23 mouse cellular contexts compared by ENCODE assay signal in the genomic region with DNA sequence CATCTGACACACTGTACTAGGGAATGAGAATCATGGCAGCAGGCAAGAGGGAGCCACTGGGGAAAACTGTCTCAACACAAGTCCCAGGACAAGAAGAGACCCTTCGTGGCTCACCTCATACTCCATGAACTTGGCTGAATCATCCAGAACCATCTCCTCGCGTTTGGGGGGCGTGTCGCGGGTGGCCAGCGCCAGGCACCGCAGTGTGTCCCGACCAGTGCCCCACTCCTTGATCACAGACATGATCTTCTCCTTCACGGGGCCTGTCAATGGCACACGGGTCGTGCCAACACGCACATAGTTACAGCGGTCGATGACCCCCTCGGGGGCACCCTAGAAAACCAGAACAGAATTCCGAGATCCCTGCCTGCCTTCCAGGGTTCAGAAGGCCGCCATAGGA. TPM values are rescaled to one million over a fixed set of nuclear protein-coding genes. Genes with fewer than 3 reads are reported as not detected.
"Had no signal": no experiment of that assay in that cellular context is flagged by ENCODE, and none has a peak within 500 bp of the region (broad histone marks: within the 10 kb centered on the region; RNA-seq: fewer than 3 reads in every experiment).

No protein-coding gene starts in this region.

- H3K4me2 ChIP-seq: liver, embryonic 15.5 days; lung, embryonic 15.5 days; midbrain, embryonic 11.5 days; midbrain, embryonic 13.5 days; midbrain, embryonic 15.5 days; neural tube, embryonic 13.5 days; neural tube, embryonic 15.5 days; stomach, embryonic 15.5 days had no signal

- H3K27me3 ChIP-seq: liver, embryonic 15.5 days; lung, embryonic 15.5 days; megakaryocyte, embryonic 14.5 days; midbrain, embryonic 13.5 days; midbrain, embryonic 15.5 days; neural tube, embryonic 13.5 days; neural tube, embryonic 15.5 days; stomach, embryonic 15.5 days had no signal

- H3K4me3 ChIP-seq: liver, embryonic 15.5 days; lung, embryonic 15.5 days; megakaryocyte, embryonic 14.5 days; midbrain, embryonic 13.5 days; midbrain, embryonic 15.5 days; neural tube, embryonic 13.5 days; neural tube, embryonic 15.5 days; stomach, embryonic 15.5 days had no signal

- DNase-seq: liver, postnatal 0 days; lung, adult 2 months; lung, postnatal 14 days; lung, postnatal 36 days; retina, postnatal 1 day; right cerebral cortex, adult 18-20 months; right cerebral cortex, postnatal 14 days; thymus, adult 2 months; thymus, postnatal 25 days; thymus, postnatal 4 days had no signal

RNA-seq across cellular contexts. Expression of a gene that starts 12.9 kb away (rescaled TPM):
- total RNA-seq: megakaryocyte progenitor cell, adult 5-6 weeks had no signal
- polyA plus RNA-seq: macrophage had no signal

RNA-seq across cellular contexts. Expression of a gene that starts 35.3 kb away (rescaled TPM):
- total RNA-seq: megakaryocyte progenitor cell, adult 5-6 weeks; midbrain, postnatal 0 days had no signal
- polyA plus RNA-seq: lung, embryonic 15.5 days; midbrain, embryonic 11.5 days; midbrain, embryonic 13.5 days; midbrain, embryonic 15.5 days; neural tube, embryonic 11.5 days had no signal
